Mouse (Mus musculus): ENCODE measurements around the gene Brca2. TPM values are rescaled to one million over a fixed set of nuclear protein-coding genes. Genes with fewer than 3 reads are reported as not detected.
A peak's percentile ranks its signal among the peaks of the same experiment; 100 is the strongest.

Brca2 gene
- polyA plus RNA-seq, 1 experiment = 1.9 TPM

DNA sequence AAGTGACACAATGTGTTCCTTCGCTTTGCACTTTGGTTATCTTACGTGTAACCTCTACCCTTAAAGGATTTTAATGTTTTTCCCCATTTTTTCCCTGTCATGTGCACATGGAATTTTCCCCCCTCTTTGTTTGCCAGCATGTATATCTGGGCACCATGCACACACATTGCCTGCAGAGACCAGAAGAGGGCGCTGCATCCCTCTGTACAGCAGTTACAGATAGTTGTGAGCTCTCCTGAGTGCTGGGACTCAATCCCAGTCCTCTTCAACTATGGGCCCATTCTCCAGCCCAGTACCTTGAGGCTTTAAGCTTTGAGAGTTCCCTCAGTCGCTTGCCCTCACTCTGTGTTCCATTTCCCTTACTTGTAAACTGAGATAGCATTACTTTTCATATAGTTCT is 9.2 kb upstream of the Brca2 start:
- Histone ChIP-seq H3K27me3 (replicated peaks) (peaks cover 6% of the 10 kb centered on the region), H3K36me3 (replicated peaks; ENCODE audit: low read length) (no peaks in the 10 kb centered on the region), H3K4me3 (replicated peaks) (no peak overlapping the region), H3K9me3 (peaks cover 5% of the 10 kb centered on the region), H3K4me1 (no peaks in the 10 kb centered on the region; the same call in 1 of the 2 replicates)
- TF ChIP-seq FLI1 (IDR thresholded peaks at IDR 0.05; ENCODE audit: low read length) = no peak
- no peak for TF ChIP-seq GATA1 (IDR thresholded peaks at IDR 0.05; ENCODE audit: borderline replicate concordance, low read length)

DNA sequence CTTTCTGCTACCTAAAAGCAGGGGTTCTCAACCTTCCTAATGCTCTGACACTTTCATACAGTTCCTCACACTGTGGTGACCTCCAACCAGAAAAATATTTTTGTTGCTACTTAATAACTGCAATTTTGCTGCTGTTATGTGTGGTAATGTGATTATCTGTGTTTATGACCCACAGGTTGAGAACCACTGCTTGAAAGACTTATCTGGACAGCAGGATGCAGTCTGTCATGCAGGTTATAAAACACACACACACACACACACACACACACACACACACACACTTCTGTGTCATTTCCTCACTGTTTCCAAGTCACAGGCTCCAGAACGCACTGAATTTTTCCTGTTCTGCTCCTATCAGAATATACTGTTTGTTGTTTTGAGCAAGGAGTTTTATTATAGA is 8.4 kb upstream of the Brca2 start:
- no peak overlapping the region for H3K4me3 ChIP-seq (replicated peaks)
- H3K27me3 ChIP-seq (replicated peaks) = peaks cover 6% of the 10 kb centered on the region
- H3K9me3 ChIP-seq = peaks cover 5% of the 10 kb centered on the region
- H3K4me1 ChIP-seq = no peaks in the 10 kb centered on the region; the same call in 1 of the 2 replicates
- no peaks in the 10 kb centered on the region for H3K36me3 ChIP-seq (replicated peaks; ENCODE audit: low read length)
- no peak for TF ChIP-seq FLI1 (IDR thresholded peaks at IDR 0.05; ENCODE audit: low read length)
- TF ChIP-seq GATA1 (IDR thresholded peaks at IDR 0.05; ENCODE audit: borderline replicate concordance, low read length) = no peak

DNA sequence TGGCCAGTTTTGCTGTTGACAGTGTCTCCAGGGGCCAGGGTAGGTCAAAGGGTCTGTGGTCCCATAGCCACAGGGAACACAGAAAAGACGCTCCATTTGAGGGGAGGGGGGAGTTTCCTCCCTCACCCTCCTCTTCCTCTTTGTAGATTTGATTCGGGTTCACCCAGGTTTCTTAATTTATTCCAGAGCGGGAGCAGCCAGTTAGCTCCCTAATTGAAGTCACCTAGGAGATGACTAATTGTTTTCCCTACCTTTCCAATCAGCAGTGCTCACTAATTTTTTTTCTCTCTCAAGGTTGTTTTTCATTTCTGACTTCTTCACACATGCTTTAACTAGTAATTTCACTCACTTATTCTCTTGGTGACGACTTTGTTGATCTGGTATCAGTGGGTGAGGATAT is 4.4 kb upstream of the Brca2 start, which contains the start of gene Zar1l:
Gene Zar1l (minus strand): TSS at position 101 of the 400 bp plus-strand sequence.
- no peak for TF ChIP-seq GATA1 (IDR thresholded peaks at IDR 0.05; ENCODE audit: borderline replicate concordance, low read length)
- no peak for TF ChIP-seq FLI1 (IDR thresholded peaks at IDR 0.05; ENCODE audit: low read length)
- Histone ChIP-seq H3K27me3 (replicated peaks) (peaks cover 6% of the 10 kb centered on the region), H3K36me3 (replicated peaks; ENCODE audit: low read length) (no peaks in the 10 kb centered on the region)

DNA sequence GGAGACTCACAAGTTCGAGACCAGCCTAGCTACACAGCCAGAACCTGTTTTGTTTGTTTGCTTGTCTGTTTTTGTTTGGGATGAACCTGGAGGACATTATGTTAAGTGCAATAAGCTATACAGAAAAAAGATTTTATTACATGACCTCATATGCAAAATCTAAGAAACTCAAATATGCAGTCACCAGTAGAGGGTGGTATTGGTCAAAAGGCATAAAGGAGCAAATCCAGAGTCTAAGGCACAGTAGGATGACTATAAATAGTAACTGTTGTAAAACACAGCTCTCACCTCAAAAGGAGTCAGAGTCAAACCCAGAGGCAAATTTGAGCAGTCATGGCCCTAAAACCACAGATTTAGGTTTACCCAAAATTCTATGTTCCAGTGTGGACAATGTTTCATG is 2.9 kb upstream of the Brca2 start:
- no peak overlapping the region for H3K4me3 ChIP-seq (replicated peaks)
- no peaks in the 10 kb centered on the region for H3K36me3 ChIP-seq (replicated peaks; ENCODE audit: low read length)
- TF ChIP-seq GATA1 (IDR thresholded peaks at IDR 0.05; ENCODE audit: borderline replicate concordance, low read length) (no peak), FLI1 (IDR thresholded peaks at IDR 0.05; ENCODE audit: low read length) (no peak)
- H3K4me1 ChIP-seq = peaks cover 19% of the 10 kb centered on the region
- H3K9me3 ChIP-seq = no peaks in the 10 kb centered on the region
- peaks cover 6% of the 10 kb centered on the region for H3K27me3 ChIP-seq (replicated peaks)

More for the DNA sequence above, 4.4 kb upstream of the Brca2 start, which contains the start of gene Zar1l:
- H3K4me1 ChIP-seq = peaks cover 7% of the 10 kb centered on the region; the same call in 1 of the 2 replicates
- H3K9me3 ChIP-seq = peaks cover 5% of the 10 kb centered on the region
- no peak within 1 kb of the TSS for H3K4me3 ChIP-seq (replicated peaks)

DNA sequence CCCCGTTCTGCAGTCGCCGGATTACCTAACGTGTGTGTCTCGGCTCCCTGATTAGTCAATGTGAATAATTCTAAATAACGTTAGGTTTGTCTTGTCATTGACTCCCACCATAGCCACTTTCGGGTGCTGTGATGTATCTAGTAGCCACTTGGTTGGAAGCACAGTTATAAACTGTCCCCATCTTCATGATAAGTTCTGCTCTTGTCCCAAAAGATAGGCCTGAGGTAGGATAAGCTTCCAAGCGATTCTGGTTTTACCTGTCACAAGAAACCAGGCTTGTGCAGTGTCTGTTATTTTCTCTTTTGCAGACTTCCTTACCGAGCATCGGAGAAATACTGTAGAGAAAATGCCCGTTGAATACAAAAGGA is 421 bp downstream of the Brca2 start:
- H3K27me3 ChIP-seq (replicated peaks) = peaks cover 1% of the 10 kb centered on the region
- TF ChIP-seq GATA1 (IDR thresholded peaks at IDR 0.05; ENCODE audit: borderline replicate concordance, low read length) (no peak), FLI1 (IDR thresholded peaks at IDR 0.05; ENCODE audit: low read length) (no peak)
- no peaks in the 10 kb centered on the region for H3K9me3 ChIP-seq
- H3K4me3 ChIP-seq (replicated peaks) = peak overlapping the region; percentile 94
- H3K36me3 ChIP-seq (replicated peaks; ENCODE audit: low read length) = peaks cover 4% of the 10 kb centered on the region
- H3K4me1 ChIP-seq = peaks cover 21% of the 10 kb centered on the region

DNA sequence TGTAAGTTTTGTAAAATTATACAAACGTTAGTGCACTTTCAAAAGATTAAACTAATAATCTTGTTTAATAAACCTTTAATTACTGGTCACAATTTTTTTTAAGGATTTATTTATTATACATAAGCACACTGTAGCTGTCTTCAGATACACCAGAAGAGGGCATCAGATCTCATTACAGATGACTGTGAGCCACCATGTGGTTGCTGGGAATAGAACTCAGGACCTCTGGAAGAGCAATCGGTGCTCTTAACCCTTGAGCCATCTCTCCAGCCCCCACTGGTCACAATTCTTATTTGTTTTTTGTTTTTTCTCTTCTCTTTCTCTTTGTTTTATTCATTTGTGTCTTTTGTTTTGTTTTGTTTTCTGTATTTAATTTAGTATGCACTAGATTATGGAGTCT is 2.8 kb downstream of the Brca2 start:
- Histone ChIP-seq H3K36me3 (replicated peaks; ENCODE audit: low read length) (peaks cover 10% of the 10 kb centered on the region), H3K4me1 (peaks cover 21% of the 10 kb centered on the region), H3K27me3 (replicated peaks) (no peaks in the 10 kb centered on the region), H3K9me3 (no peaks in the 10 kb centered on the region), H3K4me3 (replicated peaks) (no peak overlapping the region)
- TF ChIP-seq FLI1 (IDR thresholded peaks at IDR 0.05; ENCODE audit: low read length) (no peak), GATA1 (IDR thresholded peaks at IDR 0.05; ENCODE audit: borderline replicate concordance, low read length) (no peak)

DNA sequence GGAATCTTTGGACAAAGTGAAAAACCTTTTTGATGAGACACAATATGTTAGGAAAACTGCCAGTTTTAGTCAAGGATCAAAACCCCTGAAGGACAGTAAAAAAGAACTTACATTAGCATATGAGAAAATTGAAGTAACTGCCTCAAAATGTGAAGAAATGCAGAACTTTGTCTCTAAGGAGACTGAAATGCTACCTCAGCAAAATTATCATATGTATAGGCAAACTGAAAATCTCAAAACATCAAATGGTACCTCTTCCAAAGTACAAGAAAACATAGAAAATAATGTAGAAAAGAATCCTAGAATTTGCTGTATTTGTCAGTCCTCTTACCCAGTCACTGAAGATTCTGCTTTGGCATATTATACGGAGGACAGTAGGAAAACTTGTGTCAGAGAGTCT is 18.9 kb downstream of the Brca2 start:
- Histone ChIP-seq H3K9me3 (no peaks in the 10 kb centered on the region; the same call in 1 of the 2 replicates), H3K27me3 (replicated peaks) (no peaks in the 10 kb centered on the region), H3K4me3 (replicated peaks) (no peak overlapping the region), H3K36me3 (replicated peaks; ENCODE audit: low read length) (peaks cover 38% of the 10 kb centered on the region), H3K4me1 (no peaks in the 10 kb centered on the region)
- no peak for TF ChIP-seq FLI1 (IDR thresholded peaks at IDR 0.05; ENCODE audit: low read length)
- TF ChIP-seq GATA1 (IDR thresholded peaks at IDR 0.05; ENCODE audit: borderline replicate concordance, low read length) = no peak

DNA sequence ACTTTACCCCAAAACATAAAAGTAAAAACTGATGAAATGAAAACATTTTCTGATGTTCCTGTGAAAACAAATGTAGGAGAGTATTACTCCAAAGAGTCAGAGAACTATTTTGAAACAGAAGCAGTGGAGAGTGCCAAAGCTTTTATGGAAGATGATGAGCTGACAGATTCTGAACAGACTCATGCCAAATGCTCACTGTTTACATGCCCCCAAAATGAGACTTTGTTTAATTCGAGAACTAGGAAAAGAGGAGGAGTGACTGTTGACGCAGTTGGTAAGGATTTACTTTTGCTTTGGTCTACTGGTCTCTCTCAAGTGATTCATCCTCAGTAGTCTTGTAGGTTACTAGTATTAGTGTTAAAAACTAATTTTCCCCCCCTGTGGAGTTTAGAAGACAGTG is 20.8 kb downstream of the Brca2 start:
- TF ChIP-seq GATA1 (IDR thresholded peaks at IDR 0.05; ENCODE audit: borderline replicate concordance, low read length) = no peak
- no peak for TF ChIP-seq FLI1 (IDR thresholded peaks at IDR 0.05; ENCODE audit: low read length)
- peaks cover 21% of the 10 kb centered on the region for H3K36me3 ChIP-seq (replicated peaks; ENCODE audit: low read length)
- H3K4me3 ChIP-seq (replicated peaks) = no peak overlapping the region
- no peaks in the 10 kb centered on the region for H3K27me3 ChIP-seq (replicated peaks)
- H3K4me1 ChIP-seq = no peaks in the 10 kb centered on the region
- no peaks in the 10 kb centered on the region; the same call in 1 of the 2 replicates for H3K9me3 ChIP-seq

DNA sequence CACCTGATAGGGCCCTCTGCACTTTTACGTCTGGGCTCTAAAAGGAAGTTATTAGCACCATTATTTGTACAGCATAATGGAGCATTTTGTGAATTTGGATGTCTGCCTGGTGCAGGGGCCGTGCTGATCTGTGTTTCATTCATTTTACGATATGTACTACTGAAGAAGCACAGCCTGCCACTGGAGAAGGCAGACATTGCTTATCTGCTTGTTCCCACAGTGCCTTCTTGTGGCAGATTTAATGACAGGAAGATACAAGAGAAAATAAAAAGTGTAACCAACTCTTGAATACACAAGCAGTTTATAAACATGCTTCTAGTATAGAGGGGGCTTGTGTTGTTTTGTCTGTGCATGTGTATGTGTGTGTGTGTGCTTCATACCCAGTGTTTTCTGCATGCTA is 29.2 kb downstream of the Brca2 start:
- H3K27me3 ChIP-seq (replicated peaks) = no peaks in the 10 kb centered on the region
- no peak for TF ChIP-seq GATA1 (IDR thresholded peaks at IDR 0.05; ENCODE audit: borderline replicate concordance, low read length)
- no peak for TF ChIP-seq FLI1 (IDR thresholded peaks at IDR 0.05; ENCODE audit: low read length)
- H3K36me3 ChIP-seq (replicated peaks; ENCODE audit: low read length) = peaks cover 54% of the 10 kb centered on the region
- H3K9me3 ChIP-seq = no peaks in the 10 kb centered on the region
- H3K4me1 ChIP-seq = no peaks in the 10 kb centered on the region
- no peak overlapping the region for H3K4me3 ChIP-seq (replicated peaks)

DNA sequence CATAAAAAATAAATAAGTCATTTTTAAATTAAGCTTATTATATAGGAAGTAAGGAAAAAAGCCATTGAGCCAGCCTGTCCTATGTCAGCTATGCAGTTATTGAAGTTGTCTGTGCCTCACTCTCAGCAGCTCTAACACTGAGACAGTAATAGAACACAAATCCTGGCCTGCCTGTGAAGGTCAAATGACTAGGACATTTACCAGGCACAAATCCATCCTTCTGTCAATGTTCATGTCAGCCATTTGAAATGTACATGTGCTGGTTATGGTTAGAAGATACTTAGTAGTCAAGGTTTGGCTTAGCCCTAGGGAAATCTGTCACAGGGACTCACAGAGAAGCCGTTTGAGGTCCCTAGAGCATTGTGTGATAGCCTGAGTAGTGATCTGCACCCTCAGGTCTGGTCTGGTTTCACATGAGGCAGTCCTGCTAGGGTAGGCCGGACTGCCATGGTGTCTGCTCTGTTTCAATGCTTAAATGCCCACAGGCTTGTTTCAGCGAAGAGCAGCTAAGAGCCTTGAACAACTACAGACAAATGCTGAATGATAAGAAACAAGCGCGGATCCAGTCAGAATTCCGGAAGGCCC is 37.2 kb downstream of the Brca2 start:
- TF ChIP-seq FLI1 (IDR thresholded peaks at IDR 0.05; ENCODE audit: low read length) (no peak), GATA1 (IDR thresholded peaks at IDR 0.05; ENCODE audit: borderline replicate concordance, low read length) (no peak)

More for the DNA sequence above, 37.2 kb downstream of the Brca2 start:
- Histone ChIP-seq H3K36me3 (replicated peaks; ENCODE audit: low read length) (peaks cover 69% of the 10 kb centered on the region), H3K27me3 (replicated peaks) (no peaks in the 10 kb centered on the region), H3K4me1 (no peaks in the 10 kb centered on the region), H3K4me3 (replicated peaks) (no peak overlapping the region), H3K9me3 (no peaks in the 10 kb centered on the region)
